28 mouse cellular contexts compared by ENCODE assay signal in the genomic region with DNA sequence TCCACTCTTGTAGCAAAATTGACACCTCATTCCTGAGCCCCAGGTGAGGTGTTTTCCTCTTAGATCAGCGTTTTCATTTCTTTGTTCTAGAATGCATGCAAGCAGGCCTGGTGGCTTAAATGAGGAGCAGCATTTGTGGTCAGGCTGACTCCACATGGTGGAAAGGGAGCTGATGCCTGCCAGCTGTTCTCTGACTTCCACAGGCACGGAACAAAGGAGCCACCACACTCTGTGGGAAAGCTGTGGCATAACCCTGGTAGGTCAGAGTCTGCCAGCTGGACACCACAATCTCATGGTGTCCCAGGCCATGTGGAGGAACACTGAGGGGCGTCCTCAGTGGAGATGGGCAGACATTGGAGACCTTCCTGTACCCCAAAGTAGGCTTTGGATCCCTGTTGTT. TPM values are rescaled to one million over a fixed set of nuclear protein-coding genes. Genes with fewer than 3 reads are reported as not detected.
"Had no signal": no experiment of that assay in that cellular context is flagged by ENCODE, and none has a peak within 500 bp of the region (broad histone marks: within the 10 kb centered on the region; RNA-seq: fewer than 3 reads in every experiment).

No protein-coding gene starts in this region.

- DNase-seq: kidney, adult 11 months; kidney, adult 8-10 months; kidney, postnatal 10 days; kidney, postnatal 36 days; layer of hippocampus, postnatal 36 days; lung, adult 18-20 months; midbrain, embryonic 14.5 days; right cerebral cortex, adult 18-20 months; right cerebral cortex, postnatal 25 days; spleen, adult 18-20 months; thymus, postnatal 25 days had no signal

- H3K4me2 ChIP-seq: intestine, embryonic 15.5 days; kidney, embryonic 15.5 days; midbrain, embryonic 11.5 days; neural tube, embryonic 12.5 days; neural tube, embryonic 15.5 days; stomach, embryonic 15.5 days had no signal

- H3K4me1 ChIP-seq: neural tube, embryonic 12.5 days had no signal

- H3K27ac ChIP-seq: intestine, embryonic 15.5 days; kidney, embryonic 15.5 days; left cerebral cortex, adult 2 months; liver, embryonic 14.5 days; neural tube, embryonic 12.5 days; neural tube, embryonic 15.5 days; stomach, embryonic 15.5 days had no signal

- H3K27me3 ChIP-seq: intestine, embryonic 15.5 days; neural tube, embryonic 12.5 days; neural tube, embryonic 15.5 days had no signal

- H3K9me3 ChIP-seq: intestine, embryonic 15.5 days; kidney, embryonic 15.5 days; neural tube, embryonic 12.5 days; neural tube, embryonic 15.5 days; stomach, embryonic 15.5 days had no signal

- H3K4me3 ChIP-seq: intestine, embryonic 15.5 days; kidney, embryonic 15.5 days; left cerebral cortex, adult 2 months; neural tube, embryonic 12.5 days; neural tube, embryonic 15.5 days; stomach, embryonic 15.5 days had no signal

- H3K9ac ChIP-seq: intestine, embryonic 15.5 days; kidney, embryonic 15.5 days; liver, embryonic 14.5 days; neural tube, embryonic 12.5 days; neural tube, embryonic 15.5 days; stomach, embryonic 15.5 days had no signal

- ATAC-seq: intestine, embryonic 15.5 days; lung, postnatal 0 days had no signal

- H3K36me3 ChIP-seq: intestine, embryonic 15.5 days; kidney, embryonic 15.5 days; neural tube, embryonic 12.5 days; neural tube, embryonic 15.5 days; stomach, embryonic 15.5 days had no signal

RNA-seq across cellular contexts. Expression of gene Pck1, which starts 7.0 kb away (rescaled TPM):
- total RNA-seq: layer of hippocampus, postnatal 10 days; layer of hippocampus, postnatal 36 days; left cerebral cortex, postnatal 10 days; left cerebral cortex, postnatal 36 days; megakaryocyte progenitor cell, adult 5-6 weeks; megakaryocyte-erythroid progenitor cell, adult 5-6 weeks; midbrain, postnatal 0 days had no signal
- polyA plus RNA-seq: midbrain, embryonic 11.5 days; midbrain, embryonic 14.5 days; neural tube, embryonic 12.5 days; neural tube, embryonic 15.5 days had no signal

RNA-seq across cellular contexts. Expression of gene Ctcfl, which starts 26.5 kb away (rescaled TPM):
- total RNA-seq: layer of hippocampus, adult 8-10 months; layer of hippocampus, postnatal 10 days; layer of hippocampus, postnatal 36 days; left cerebral cortex, postnatal 10 days; megakaryocyte progenitor cell, adult 5-6 weeks; megakaryocyte-erythroid progenitor cell, adult 5-6 weeks; midbrain, postnatal 0 days had no signal
- polyA plus RNA-seq: limb, embryonic 14.5 days; lung, postnatal 0 days; midbrain, embryonic 14.5 days; midbrain, postnatal 0 days had no signal
